Mouse (Mus musculus): ENCODE data around the gene Capns2. TPM values are rescaled to one million over a fixed set of nuclear protein-coding genes. Genes with fewer than 3 reads are reported as not detected.
"Not testable (repeated sequence)": the region's sequence is repeated elsewhere in the genome, so short reads cannot be mapped to it uniquely, and the experiment has no call there.

Gene Capns2
- total RNA-seq (2015) (0.37 and 0.85 TPM in 2 replicates), total RNA-seq (2017) (not detected in 2 replicates)

DNA sequence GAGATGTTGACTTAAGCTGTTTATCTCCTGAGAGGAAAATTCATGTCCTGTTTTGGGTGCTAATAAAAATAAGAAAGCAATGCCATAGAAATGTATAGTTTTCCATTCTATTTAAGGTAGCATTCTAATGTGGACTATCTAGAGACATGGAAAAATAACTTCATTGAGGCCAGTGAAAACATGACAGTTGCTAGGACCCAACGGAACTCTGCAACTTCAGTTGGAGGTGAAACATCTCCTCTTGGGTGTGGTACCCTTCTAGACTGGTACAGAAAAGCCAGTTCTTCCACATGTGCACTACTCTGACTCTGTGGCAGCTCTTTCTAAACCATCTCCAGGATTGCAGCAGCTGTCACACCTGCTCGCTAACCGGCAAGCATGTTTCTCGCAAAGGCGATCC is at the start of gene Capns2:
Gene Capns2, plus strand, starts transcription at position 301 of the 400 bp plus-strand sequence.
- ATAC-seq (replicated peaks; ENCODE audit: poor library complexity), result no peak

GRCm38 (mm10) chr8:92853188-92853983 is 47.8 kb upstream of the Capns2 start:
- peak; percentile 67 for ATAC-seq (replicated peaks; ENCODE audit: poor library complexity)

GRCm38 (mm10) chr8:92854673-92855072 is 46.5 kb upstream of the Capns2 start:
- peak; percentile 49 for ATAC-seq (replicated peaks; ENCODE audit: poor library complexity)

DNA sequence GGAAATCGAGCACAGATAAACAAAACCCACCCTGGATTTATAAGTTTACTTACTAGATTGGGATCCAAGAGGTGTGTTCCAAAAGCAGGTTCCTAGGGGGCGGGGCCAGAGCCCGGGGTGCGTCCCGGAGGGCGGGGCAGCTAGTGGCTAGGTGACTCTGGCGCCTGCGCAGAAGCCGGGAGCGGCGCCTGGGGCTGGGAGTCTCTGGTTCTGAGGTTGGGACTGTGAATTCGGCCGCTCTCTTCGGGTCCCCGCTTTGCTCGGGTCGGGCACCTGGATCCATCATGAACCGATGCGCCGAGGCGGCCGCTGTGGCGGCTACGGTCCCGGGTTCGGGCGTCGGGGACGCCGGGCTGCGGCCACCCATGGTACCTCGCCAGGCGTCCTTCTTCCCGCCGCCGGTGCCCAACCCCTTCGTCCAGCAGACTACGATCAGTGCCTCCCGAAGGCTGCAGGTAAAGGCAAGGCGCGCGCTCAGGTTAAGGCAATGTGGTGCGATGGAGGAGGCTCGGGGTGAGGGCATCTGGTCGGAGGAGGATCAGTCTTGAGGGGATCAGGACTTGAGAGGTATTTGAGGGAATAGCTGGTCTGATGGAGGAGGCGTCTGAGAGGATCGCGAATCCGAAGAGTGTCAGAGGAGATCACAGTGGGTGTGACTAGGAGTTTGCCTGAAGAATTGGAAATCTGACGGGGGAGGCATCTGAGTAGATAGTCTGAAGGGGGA is 45.9 kb upstream of the Capns2 start, which contains the start of gene Lpcat2:
Gene Lpcat2, plus strand, starts transcription at position 169 of the 724 bp plus-strand sequence.
- ATAC-seq (replicated peaks; ENCODE audit: poor library complexity), result peak; percentile 37

GRCm38 (mm10) chr8:92856273-92856986 is 44.8 kb upstream of the Capns2 start:
- ATAC-seq (replicated peaks; ENCODE audit: poor library complexity), result peak; percentile 35

DNA sequence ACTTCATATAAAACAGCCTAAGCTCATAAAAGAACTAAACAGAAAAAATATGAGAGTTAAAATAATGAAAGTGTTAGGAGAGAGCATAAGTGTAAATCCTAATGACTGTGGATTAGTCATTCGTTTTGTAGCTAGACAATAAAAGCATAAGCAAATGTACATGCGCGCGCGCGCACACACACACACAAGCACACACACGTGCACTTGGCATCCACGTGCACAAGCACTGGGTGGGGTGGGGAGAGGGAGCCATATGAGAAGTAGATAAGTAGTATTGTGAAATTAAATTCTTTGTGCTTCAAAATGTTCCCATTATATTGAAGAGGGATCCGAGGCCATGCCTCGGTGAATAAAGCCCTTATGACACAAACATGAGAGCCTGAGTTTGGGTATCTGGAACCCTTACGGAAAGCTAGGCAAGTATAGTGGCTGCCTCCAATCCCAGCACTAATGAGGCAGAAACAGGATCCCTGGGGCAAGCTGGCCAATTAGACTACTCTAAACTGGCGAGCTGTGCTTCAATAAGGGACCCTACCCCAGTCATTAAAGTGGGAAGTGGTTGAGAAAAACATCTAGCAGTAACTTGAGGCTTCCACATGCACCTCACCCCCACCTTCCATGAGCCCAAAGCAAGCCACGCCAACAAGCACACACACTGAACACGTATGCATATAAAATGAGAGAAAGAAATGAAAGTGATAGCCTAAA is 42.6 kb upstream of the Capns2 start:
- no peak for ATAC-seq (replicated peaks; ENCODE audit: poor library complexity)

DNA sequence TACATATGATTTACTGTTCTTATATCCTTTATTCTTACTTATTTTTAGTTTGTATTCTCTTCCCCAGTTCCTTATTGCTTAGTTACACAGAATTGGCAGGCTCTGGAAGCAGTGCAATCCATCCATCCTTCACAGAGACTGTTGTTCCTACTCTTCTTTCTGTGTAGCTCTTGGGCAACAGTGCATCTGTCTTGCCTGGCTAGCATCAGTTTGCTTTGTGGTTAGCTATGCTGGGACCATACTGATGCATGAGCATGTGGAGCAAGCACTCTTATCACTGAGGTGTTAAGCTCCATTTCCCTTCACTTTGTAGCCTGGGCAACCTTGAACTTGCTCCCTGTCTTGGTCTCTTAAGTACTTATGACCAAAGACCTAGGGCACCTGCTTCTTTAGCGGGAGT is 39.2 kb upstream of the Capns2 start:
- peak; percentile 87 for ATAC-seq (replicated peaks; ENCODE audit: poor library complexity)

DNA sequence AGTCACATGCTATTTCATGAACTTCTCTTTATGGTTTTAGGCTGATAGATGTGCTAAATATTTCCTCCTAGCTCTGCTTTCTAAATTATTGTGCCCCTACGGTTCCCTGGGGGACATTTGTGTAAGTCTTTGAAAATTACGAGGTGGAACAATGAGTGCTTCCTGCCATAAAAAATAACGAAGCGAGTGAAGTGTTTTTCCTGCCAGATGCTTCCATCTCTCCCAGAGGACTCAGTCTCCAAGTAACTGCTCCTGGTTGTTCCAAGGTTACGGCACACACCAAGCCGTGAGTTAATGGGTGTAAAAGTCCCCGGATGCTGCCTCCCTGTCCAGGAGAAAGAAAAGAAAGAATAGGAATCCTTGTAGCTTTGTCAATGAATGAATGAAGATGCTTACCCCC is 30.9 kb upstream of the Capns2 start:
- ATAC-seq (replicated peaks; ENCODE audit: poor library complexity), result no peak

- ATAC-seq (replicated peaks; ENCODE audit: poor library complexity), result no peak
Observed at GRCm38 (mm10) chr8:92872063-92872759, 29.0 kb upstream of the Capns2 start.

- ATAC-seq (replicated peaks; ENCODE audit: poor library complexity), result peak; percentile 97
Observed at GRCm38 (mm10) chr8:92875795-92876194, 25.4 kb upstream of the Capns2 start.

DNA sequence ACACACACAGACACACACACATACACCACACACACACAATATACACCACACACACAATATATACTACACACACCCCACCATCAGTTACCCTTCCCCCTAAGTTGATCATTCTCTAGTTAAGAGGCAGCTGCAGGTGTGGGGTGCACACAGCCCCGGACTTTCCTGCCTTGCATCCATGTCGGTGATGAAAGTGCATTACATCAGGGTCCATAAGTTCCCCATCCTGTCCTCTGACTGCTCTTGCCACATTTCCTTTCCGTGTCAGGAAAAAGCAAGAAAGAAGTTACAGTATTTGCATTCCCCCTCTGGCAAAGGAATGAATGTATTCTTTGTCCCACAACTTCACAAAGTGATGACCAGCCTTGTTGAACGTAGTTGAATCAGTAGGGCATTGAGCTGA is 20.0 kb upstream of the Capns2 start:
- peak; percentile 95 for ATAC-seq (replicated peaks; ENCODE audit: poor library complexity)

- no peak for ATAC-seq (replicated peaks; ENCODE audit: poor library complexity)
Observed at GRCm38 (mm10) chr8:92883771-92884170, 17.4 kb upstream of the Capns2 start.

- ATAC-seq (replicated peaks; ENCODE audit: poor library complexity), result not testable (repeated sequence)
Observed at GRCm38 (mm10) chr8:92892216-92892615, 9.0 kb upstream of the Capns2 start.

DNA sequence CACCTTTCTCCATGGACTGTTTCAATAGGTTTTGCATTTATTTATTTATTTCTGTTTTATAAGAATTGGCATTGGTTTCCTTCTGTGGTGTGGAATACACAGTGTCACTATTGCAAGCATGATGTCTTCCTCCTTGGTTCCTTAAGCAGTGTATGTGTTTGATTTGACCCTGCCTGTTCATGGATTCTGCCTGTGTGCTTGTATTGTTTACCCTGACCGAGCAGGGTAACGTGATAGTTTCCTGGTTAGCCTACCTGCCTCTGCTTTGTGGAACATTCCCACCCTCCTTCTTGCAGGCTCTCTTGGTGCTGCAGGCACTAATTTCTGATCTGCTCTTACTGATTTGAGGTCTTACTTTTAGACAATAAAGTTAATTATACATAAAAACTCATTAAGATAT is 7.3 kb upstream of the Capns2 start:
- ATAC-seq (replicated peaks; ENCODE audit: poor library complexity), result no peak

DNA sequence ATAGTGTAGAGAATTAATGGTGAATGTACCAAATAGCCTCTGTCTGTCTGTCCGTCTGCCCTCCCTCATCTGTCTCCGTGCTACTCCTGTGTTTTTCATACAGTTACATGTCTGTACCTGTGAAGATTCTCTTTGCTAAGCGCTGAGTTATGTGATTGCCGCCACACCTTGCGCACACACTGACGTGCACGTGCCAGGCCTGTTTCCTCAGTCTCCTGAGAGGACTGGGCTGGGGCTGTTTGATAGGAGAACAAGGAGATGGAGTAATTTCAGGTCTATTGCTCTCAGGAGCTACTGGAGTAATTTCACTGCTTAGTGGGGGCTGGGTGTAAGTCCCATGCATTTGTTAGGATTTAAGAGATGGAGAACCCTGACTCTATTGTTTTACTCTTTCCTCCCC is 6.2 kb upstream of the Capns2 start:
- no peak for ATAC-seq (replicated peaks; ENCODE audit: poor library complexity)

GRCm38 (mm10) chr8:92896056-92896455 is 5.2 kb upstream of the Capns2 start:
- ATAC-seq (replicated peaks; ENCODE audit: poor library complexity), result no peak

DNA sequence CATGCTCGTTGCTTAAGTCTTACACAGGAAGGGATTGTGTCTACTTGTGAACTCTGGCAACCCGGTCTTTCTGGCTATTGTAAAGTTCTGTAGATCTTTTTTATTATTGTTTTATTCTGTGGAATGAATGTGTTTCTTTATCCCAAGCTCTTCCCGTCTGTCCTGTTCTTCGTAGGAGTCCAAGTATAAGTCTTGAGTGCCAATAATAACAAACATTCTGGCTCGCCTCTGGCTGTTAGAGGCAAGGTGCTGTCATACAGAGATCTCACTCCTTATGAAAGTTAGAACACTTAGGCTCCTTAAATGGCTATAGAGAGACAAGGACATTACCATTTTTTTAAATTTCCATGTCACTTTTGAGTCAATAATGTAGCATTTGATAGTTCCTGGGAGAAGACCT is 4.6 kb upstream of the Capns2 start:
- no peak for ATAC-seq (replicated peaks; ENCODE audit: poor library complexity)

DNA sequence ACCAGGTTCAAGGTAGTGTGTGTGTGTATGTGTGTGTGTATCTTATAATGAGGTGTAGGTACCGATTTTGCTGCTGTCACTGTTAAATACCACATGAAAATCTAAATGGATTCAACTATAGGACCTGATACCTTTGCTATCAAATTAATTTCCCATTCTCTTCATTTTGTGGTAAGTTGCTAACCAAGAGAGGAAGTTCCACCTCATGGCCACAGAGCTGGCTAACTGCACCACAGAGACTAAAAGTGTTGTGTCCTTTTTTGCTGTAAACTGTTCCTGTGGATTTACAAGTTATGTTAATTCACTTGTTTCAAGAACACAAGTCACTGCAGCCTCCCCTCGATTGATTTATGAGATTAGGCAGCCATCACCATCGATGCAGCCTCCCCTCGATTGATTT is 3.4 kb upstream of the Capns2 start:
- ATAC-seq (replicated peaks; ENCODE audit: poor library complexity), result peak; percentile 48; the same call in 1 of the 2 replicates

DNA sequence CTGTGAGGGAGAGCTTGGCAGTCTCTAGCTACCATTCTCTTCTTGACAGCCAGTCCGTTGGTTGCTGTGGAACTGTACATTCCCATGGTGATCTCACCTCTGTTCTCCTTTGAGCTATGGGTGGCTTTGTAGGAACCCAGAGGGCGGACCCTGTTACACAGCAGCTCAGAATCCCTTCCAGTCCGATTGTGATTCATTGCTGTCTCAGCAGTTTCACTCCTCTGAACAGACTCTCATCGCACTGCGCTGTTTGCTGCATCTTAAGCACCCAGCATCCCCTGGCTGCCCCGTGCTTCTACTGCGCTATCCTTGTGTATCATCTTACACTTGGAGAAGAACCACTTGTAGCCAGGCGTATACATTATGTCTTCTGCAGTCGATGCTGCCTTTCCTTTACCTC is 1.6 kb upstream of the Capns2 start:
- ATAC-seq (replicated peaks; ENCODE audit: poor library complexity), result no peak

DNA sequence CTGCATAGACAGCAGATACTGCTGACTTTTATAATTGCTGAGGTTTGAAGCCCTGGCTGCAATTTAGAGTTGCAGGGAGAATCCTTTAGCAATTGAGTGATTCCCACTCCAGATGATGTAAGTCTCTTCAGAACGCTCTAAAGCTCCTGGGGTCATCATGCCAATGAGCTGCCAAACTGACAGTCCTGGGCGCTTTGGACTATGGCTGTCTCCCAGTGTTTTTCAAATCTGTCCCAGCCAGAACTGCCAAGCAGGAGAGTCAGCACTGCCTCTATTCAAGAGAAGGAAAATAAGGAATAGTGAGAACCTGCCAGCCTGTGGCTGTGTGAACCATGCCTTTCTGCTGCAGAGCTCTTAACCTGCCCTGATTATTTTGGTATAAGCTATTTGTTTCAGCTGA is 1.8 kb downstream of the Capns2 start:
- ATAC-seq (replicated peaks; ENCODE audit: poor library complexity), result no peak

Measured in megakaryocyte progenitor cell, adult 5-6 weeks (primary cell).